Mouse (Mus musculus): ENCODE data around the gene 2310034G01Rik.

Gene 2310034G01Rik

GRCm38 (mm10) chr19:46357344-46358280, 7.5 kb upstream of the 2310034G01Rik start:
- DNase-seq (ENCODE audit: low read depth): peak; percentile 35

- peak; percentile 84 for DNase-seq (ENCODE audit: low read depth)
Observed at GRCm38 (mm10) chr19:46356701-46357138, 6.6 kb upstream of the 2310034G01Rik start.

GRCm38 (mm10) chr19:46349550-46349949, 552 bp downstream of the 2310034G01Rik start:
- DNase-seq (ENCODE audit: low read depth): no peak

GRCm38 (mm10) chr19:46348761-46349458, 1.2 kb downstream of the 2310034G01Rik start:
- peak; percentile 73 for DNase-seq (ENCODE audit: low read depth)

- DNase-seq (ENCODE audit: low read depth): no peak
Observed at GRCm38 (mm10) chr19:46347936-46348668, 2.0 kb downstream of the 2310034G01Rik start.

GRCm38 (mm10) chr19:46347146-46347545, 3.0 kb downstream of the 2310034G01Rik start:
- DNase-seq (ENCODE audit: low read depth): no peak

- no peak for DNase-seq (ENCODE audit: low read depth)
Observed at GRCm38 (mm10) chr19:46344710-46345419, 5.2 kb downstream of the 2310034G01Rik start.

GRCm38 (mm10) chr19:46339287-46339971, 10.7 kb downstream of the 2310034G01Rik start:
- DNase-seq (ENCODE audit: low read depth): no peak

GRCm38 (mm10) chr19:46338942-46339286, 11.2 kb downstream of the 2310034G01Rik start:
- DNase-seq (ENCODE audit: low read depth): no peak

GRCm38 (mm10) chr19:46338331-46338936, 11.7 kb downstream of the 2310034G01Rik start, which contains the start of gene Cuedc2:
Gene Cuedc2 (minus strand): TSS chr19:46338702.
- DNase-seq (ENCODE audit: low read depth): peak; percentile 96

GRCm38 (mm10) chr19:46337719-46338330, 12.3 kb downstream of the 2310034G01Rik start:
- DNase-seq (ENCODE audit: low read depth): no peak

- no peak for DNase-seq (ENCODE audit: low read depth)
Observed at GRCm38 (mm10) chr19:46333906-46334305, 16.2 kb downstream of the 2310034G01Rik start.

GRCm38 (mm10) chr19:46332721-46333339, 17.3 kb downstream of the 2310034G01Rik start:
- DNase-seq (ENCODE audit: low read depth): no peak

- no peak for DNase-seq (ENCODE audit: low read depth)
Observed at GRCm38 (mm10) chr19:46331936-46332335, 18.2 kb downstream of the 2310034G01Rik start.

- DNase-seq (ENCODE audit: low read depth): no peak
Observed at GRCm38 (mm10) chr19:46331326-46331725, 18.8 kb downstream of the 2310034G01Rik start.

GRCm38 (mm10) chr19:46330696-46331095, 19.4 kb downstream of the 2310034G01Rik start:
- no peak for DNase-seq (ENCODE audit: low read depth)

- DNase-seq (ENCODE audit: low read depth): peak; percentile 55
Observed at GRCm38 (mm10) chr19:46329951-46330350, 20.2 kb downstream of the 2310034G01Rik start.

GRCm38 (mm10) chr19:46329031-46329641, 21.0 kb downstream of the 2310034G01Rik start:
- DNase-seq (ENCODE audit: low read depth): peak; percentile 46
